Mouse (Mus musculus): ENCODE data around the gene Ctdnep1. TPM values are rescaled to one million over a fixed set of nuclear protein-coding genes. Genes with fewer than 3 reads are reported as not detected.

The Ctdnep1 gene
- polyA plus RNA-seq, 1 experiment from 2014 or later: 174 TPM

DNA sequence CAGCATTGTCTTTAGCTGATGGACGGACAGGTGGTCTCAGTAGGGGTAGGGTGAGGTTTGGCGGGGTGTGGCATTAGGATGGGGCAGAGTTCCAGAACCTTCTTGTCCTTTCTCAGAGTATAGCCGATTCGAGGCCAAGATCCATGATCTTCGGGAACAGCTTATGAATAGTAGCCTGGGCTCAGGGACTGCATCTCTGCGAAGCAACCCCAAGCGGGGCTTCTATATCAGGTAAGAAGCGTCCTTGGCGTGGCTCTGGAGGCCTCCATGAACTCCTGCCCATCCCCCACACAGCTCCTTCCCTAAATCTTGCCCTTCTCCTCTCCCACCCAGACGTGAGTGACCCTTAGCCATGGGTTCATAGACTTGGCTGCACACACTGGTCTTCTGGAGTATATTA, 58.7 kb downstream of the Ctdnep1 start:
- in situ Hi-C loops (cut with MboI; ENCODE audit: low pct_unique_long_range_greater_than_20kb): no loop called here
- POLR2A ChIA-PET: no interaction called here

DNA sequence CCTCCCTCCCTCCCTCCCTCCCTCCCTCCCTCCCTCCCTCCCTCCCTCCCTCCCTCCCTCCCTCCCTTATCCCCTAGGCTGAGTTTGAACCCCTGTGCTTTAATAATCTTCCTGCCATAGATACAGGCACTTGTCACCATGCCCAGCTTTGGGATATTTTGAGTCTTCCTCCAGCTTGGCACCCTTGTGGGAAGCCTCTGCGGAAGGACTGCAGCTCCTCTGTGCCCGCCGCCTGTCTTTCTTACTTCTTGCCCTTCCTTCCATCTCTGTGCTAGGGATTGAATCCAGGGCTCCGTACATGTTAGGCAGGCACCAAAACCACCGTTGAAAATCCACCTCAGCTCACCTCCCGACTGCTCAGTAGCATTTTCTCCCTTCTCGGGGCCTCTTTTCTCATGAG, 59.2 kb downstream of the Ctdnep1 start:
- no peak for ATAC-seq
- in situ Hi-C loops (cut with MboI; ENCODE audit: low pct_unique_long_range_greater_than_20kb): no loop called here
- CTCF ChIA-PET: interaction anchor here (1.1 kb wide), 1 partner anchor 15 kb away, joined by 3 read pairs; no protein-coding TSS in a partner anchor
- H3K27me3 ChIP-seq: no peaks in the 10 kb centered on the region
- DNase-seq (ENCODE audit: low read depth, low spot score): no peak
- POLR2A ChIA-PET: interaction anchor here (0.6 kb wide), 2 partner anchors 44 to 229 kb away, joined by 3 read pairs; no protein-coding TSS in a partner anchor
- TF ChIP-seq CTCF (IDR thresholded peaks at IDR 0.05): no peak

More for the DNA sequence above, 58.7 kb downstream of the Ctdnep1 start:
- ATAC-seq (no peak), DNase-seq (ENCODE audit: low read depth, low spot score) (no peak)
- no peaks in the 10 kb centered on the region for H3K27me3 ChIP-seq
- CTCF ChIA-PET: interaction anchor here (1.1 kb wide), 1 partner anchor 16 kb away, joined by 3 read pairs; no protein-coding TSS in a partner anchor
- TF ChIP-seq CTCF (IDR thresholded peaks at IDR 0.05): no peak

Other genes with a start within 250 kb of the Ctdnep1 start
- 96.2 TPM for gene Polr2a, start 222.5 kb upstream of the Ctdnep1 start, polyA plus RNA-seq (2021)
- gene Slc35g3, start 219.2 kb upstream of the Ctdnep1 start, polyA plus RNA-seq (2021): 0.32 TPM
- gene Zbtb4, start 215.2 kb upstream of the Ctdnep1 start, polyA plus RNA-seq (2021): 36.9 TPM
- gene Chrnb1, start 185.2 kb upstream of the Ctdnep1 start, polyA plus RNA-seq (2021): 27.7 TPM
- gene Fgf11, start 179.3 kb upstream of the Ctdnep1 start, polyA plus RNA-seq (2021): 0.03 TPM
- 1.1 TPM for gene Tmem102, start 175.5 kb upstream of the Ctdnep1 start, polyA plus RNA-seq (2021)
- not detected for gene Gm39566, start 165.9 kb upstream of the Ctdnep1 start, polyA plus RNA-seq (2021)
- not detected for gene Spem2, start 162.7 kb upstream of the Ctdnep1 start, polyA plus RNA-seq (2021)
- 0.09 TPM for gene Spem1, start 159.0 kb upstream of the Ctdnep1 start, polyA plus RNA-seq (2021)
- 35.0 TPM for gene Nlgn2, start 143.4 kb upstream of the Ctdnep1 start, polyA plus RNA-seq (2021)
- 158 TPM for gene Tmem256, start 142.6 kb upstream of the Ctdnep1 start, polyA plus RNA-seq (2021)
- 82.9 TPM for gene Plscr3, start 134.8 kb upstream of the Ctdnep1 start, polyA plus RNA-seq (2021)
- gene Tnk1, start 122.4 kb upstream of the Ctdnep1 start, polyA plus RNA-seq (2021): not detected
- gene Tmem95, start 103.1 kb upstream of the Ctdnep1 start, polyA plus RNA-seq (2021): 0.12 TPM
- 8.4 TPM for gene Kctd11, start 99.8 kb upstream of the Ctdnep1 start, polyA plus RNA-seq (2021)
- gene Acap1, start 85.6 kb upstream of the Ctdnep1 start, polyA plus RNA-seq (2021): 0.40 TPM
- gene 2810408A11Rik, start 80.2 kb upstream of the Ctdnep1 start, polyA plus RNA-seq (2021): 3.6 TPM
- 53.3 TPM for gene Neurl4, start 80.1 kb upstream of the Ctdnep1 start, polyA plus RNA-seq (2021)
- gene Gps2, start 67.3 kb upstream of the Ctdnep1 start, polyA plus RNA-seq (2021): 55.6 TPM
- 768 TPM for gene Eif5a, start 59.2 kb upstream of the Ctdnep1 start, polyA plus RNA-seq (2021)
- gene Ybx2, start 45.4 kb upstream of the Ctdnep1 start, polyA plus RNA-seq (2021): 2.4 TPM
- gene Slc2a4, start 33.0 kb upstream of the Ctdnep1 start, polyA plus RNA-seq (2021): 0.13 TPM
- not detected for gene Cldn7, start 16.4 kb upstream of the Ctdnep1 start, polyA plus RNA-seq (2021)
- gene Elp5, start 1.4 kb downstream of the Ctdnep1 start, polyA plus RNA-seq (2021): 76.4 TPM
- gene Gabarap, start 10.0 kb downstream of the Ctdnep1 start, polyA plus RNA-seq (2021): 528 TPM
- 76.1 TPM for gene Phf23, start 14.6 kb downstream of the Ctdnep1 start, polyA plus RNA-seq (2021)
- 41.6 TPM for gene Dvl2, start 19.4 kb downstream of the Ctdnep1 start, polyA plus RNA-seq (2021)
- 234 TPM for gene Acadvl, start 34.3 kb downstream of the Ctdnep1 start, polyA plus RNA-seq (2021)
- 48.1 TPM for gene Dlg4, start 35.8 kb downstream of the Ctdnep1 start, polyA plus RNA-seq (2021)
- not detected for gene Asgr1, start 72.9 kb downstream of the Ctdnep1 start, polyA plus RNA-seq (2021)
- gene Asgr2, start 111.5 kb downstream of the Ctdnep1 start, polyA plus RNA-seq (2021): not detected
- not detected for gene Mgl2, start 149.2 kb downstream of the Ctdnep1 start, polyA plus RNA-seq (2021)
- gene Clec10a, start 175.0 kb downstream of the Ctdnep1 start, polyA plus RNA-seq (2021): not detected
- gene Slc16a11, start 231.6 kb downstream of the Ctdnep1 start, polyA plus RNA-seq (2021): 1.9 TPM
- gene Slc16a13, start 239.9 kb downstream of the Ctdnep1 start, polyA plus RNA-seq (2021): 12.2 TPM
- gene Bcl6b, start 248.6 kb downstream of the Ctdnep1 start, polyA plus RNA-seq (2021): not detected

Data from Patski (cell line).